Mouse (Mus musculus) bone marrow macrophage, adult 2 months (primary cell): Measurements from ENCODE around the gene Ankrd52.

Source experiments
- CTCF ChIP-seq: IDR thresholded peaks from 2 replicates; pipeline ENCODE4 v1.5.1; 2012; ENCODE audit warnings: low read depth, mild to moderate bottlenecking, low read length, moderate library complexity
- POLR2A ChIP-seq: IDR thresholded peaks from 2 replicates; pipeline ENCODE4 v1.6.1; 2012; ENCODE audit warnings: mild to moderate bottlenecking, low read depth, low read length, borderline replicate concordance

- TF ChIP-seq CTCF = no peak
- TF ChIP-seq POLR2A = no peak
Observed at GRCm38 (mm10) chr10:128445407-128445806, 68.5 kb downstream of the Ankrd52 start.
